Mouse (Mus musculus) heart, adult 18-20 months (tissue): Measurements from ENCODE around the gene Dcpp2. TPM values are rescaled to one million over a fixed set of nuclear protein-coding genes. Genes with fewer than 3 reads are reported as not detected.
"Not testable (repeated sequence)": the region's sequence is repeated elsewhere in the genome, so short reads cannot be mapped to it uniquely, and the experiment has no call there.

Experiments
- DNase-seq, 2 experiments: peaks; one replicate each; pipeline ENCODE4 v3.0.0; 2021 to 2022; ENCODE audit warnings: mixed read lengths in 1 of 2
- long read RNA-seq, 2 experiments: library from polyadenylated mRNA; stranded (forward); transcript quantifications; one replicate each; pipeline ENCODE4 v2.0.0; 2021
- total RNA-seq, 2 experiments: library from RNA; stranded (reverse); gene quantifications; 2 replicates each; pipeline ENCODE4 v1.2.3; 2021

Gene Dcpp2
- total RNA-seq = not detected
- long read RNA-seq, experiment 1 = 0 reads
- long read RNA-seq, experiment 2 = 0 reads

- not testable (repeated sequence) for DNase-seq
Measured at GRCm38 (mm10) chr17:23880576-23880975, at the start of gene Dcpp2, which contains the start of gene Dcpp1. Gene Dcpp2, plus strand, starts transcription at chr17:23880880. Gene Dcpp1, plus strand, starts transcription at chr17:23880876.

- DNase-seq = no peak
Measured at GRCm38 (mm10) chr17:23831201-23831600, 49.5 kb upstream of the Dcpp2 start.

GRCm38 (mm10) chr17:23836006-23836575, 44.6 kb upstream of the Dcpp2 start, which contains the start of gene Prss33:
Gene Prss33, minus strand, starts transcription at chr17:23836056.
- no peak for DNase-seq

- peak; percentile 38 to 81 for DNase-seq
Measured at GRCm38 (mm10) chr17:23841145-23841544, 39.5 kb upstream of the Dcpp2 start.

GRCm38 (mm10) chr17:23843141-23843811, 37.4 kb upstream of the Dcpp2 start:
- no peak for DNase-seq

GRCm38 (mm10) chr17:23843812-23844273, 36.8 kb upstream of the Dcpp2 start, which contains the start of the genes Prss32 and Prss41:
Gene Prss32, plus strand, starts transcription at chr17:23843855.
Gene Prss41, minus strand, starts transcription at chr17:23844172.
- peak; percentile 47 to 57 for DNase-seq

- no peak for DNase-seq
Measured at GRCm38 (mm10) chr17:23850028-23850427, 30.7 kb upstream of the Dcpp2 start.

- peak; percentile 24 to 77 for DNase-seq
Measured at GRCm38 (mm10) chr17:23850853-23851749, 29.6 kb upstream of the Dcpp2 start.

- DNase-seq = peak; percentile 21 to 37
Measured at GRCm38 (mm10) chr17:23853292-23853691, 27.4 kb upstream of the Dcpp2 start.

- no peak for DNase-seq
Measured at GRCm38 (mm10) chr17:23854229-23854765, 26.4 kb upstream of the Dcpp2 start.

GRCm38 (mm10) chr17:23857193-23857592, 23.5 kb upstream of the Dcpp2 start:
- DNase-seq = no peak

GRCm38 (mm10) chr17:23857913-23858312, 22.8 kb upstream of the Dcpp2 start:
- DNase-seq = no peak

- DNase-seq = no peak
Measured at GRCm38 (mm10) chr17:23862926-23863325, 17.8 kb upstream of the Dcpp2 start.

GRCm38 (mm10) chr17:23867756-23868155, 12.9 kb upstream of the Dcpp2 start, which contains the start of gene Prss21:
Gene Prss21, plus strand, starts transcription at chr17:23868056.
- no peak for DNase-seq

GRCm38 (mm10) chr17:23868513-23868912, 12.2 kb upstream of the Dcpp2 start:
- DNase-seq = no peak

- peak; percentile 28 to 68 for DNase-seq
Measured at GRCm38 (mm10) chr17:23873884-23874856, 6.5 kb upstream of the Dcpp2 start.

- DNase-seq = no peak
Measured at GRCm38 (mm10) chr17:23876741-23877140, 3.9 kb upstream of the Dcpp2 start.

GRCm38 (mm10) chr17:23877166-23877565, 3.5 kb upstream of the Dcpp2 start:
- no peak for DNase-seq

GRCm38 (mm10) chr17:23917158-23917557, 36.5 kb downstream of the Dcpp2 start, which contains the start of gene Dcpp3:
Gene Dcpp3, plus strand, starts transcription at chr17:23917458.
- not testable (repeated sequence) for DNase-seq

- peak; percentile 96 to 97 for DNase-seq
Measured at GRCm38 (mm10) chr17:23924531-23925007, 43.9 kb downstream of the Dcpp2 start.
